Mouse (Mus musculus) limb, embryonic 14.5 days (tissue): ENCODE measurements around the gene Tmem82. TPM values are rescaled to one million over a fixed set of nuclear protein-coding genes. Genes with fewer than 3 reads are reported as not detected.

Experiments
- ATAC-seq: fragments of 200-750 bp; cut with Nextera tagmentation; 2 replicates; pipeline ENCODE4 v1.8.0; 2017; ENCODE audit warnings: low read depth, moderate number of reproducible peaks, moderate TSS enrichment; ENCODE audit not compliant: low FRiP score
- DNase-seq: peaks from one replicate; pipeline ENCODE4 v3.0.0-alpha.2; 2015; ENCODE audit warnings: low spot score
- H3K27ac ChIP-seq: fragments of 300-500 bp; sonication (generic); replicated peaks from 2 replicates; pipeline ENCODE4 v1.5.1; 2014; ENCODE audit warnings: low read depth, mild to moderate bottlenecking, low read length, moderate library complexity, mixed read lengths
- H3K27me3 ChIP-seq: fragments of 300-500 bp; sonication (generic); 2 replicates; pipeline ENCODE4 v1.6.1; 2014; ENCODE audit warnings: low read length, mixed read lengths; ENCODE audit not compliant: control insufficient read depth, insufficient read depth
- H3K36me3 ChIP-seq: fragments of 300-500 bp; sonication (generic); 2 replicates; pipeline ENCODE4 v1.6.1; 2014; ENCODE audit warnings: mild to moderate bottlenecking, low read length, moderate library complexity, mixed read lengths; ENCODE audit not compliant: control insufficient read depth, insufficient read depth
- H3K4me1 ChIP-seq: fragments of 300-500 bp; sonication (generic); 2 replicates; pipeline ENCODE4 v1.6.1; 2014; ENCODE audit warnings: antibody characterized with exemption, low read length, mixed read lengths; ENCODE audit not compliant: control insufficient read depth, insufficient read depth
- H3K4me2 ChIP-seq: fragments of 300-500 bp; sonication (generic); replicated peaks from 2 replicates; pipeline ENCODE4 v1.6.1; 2014; ENCODE audit warnings: low read depth, mild to moderate bottlenecking, low read length, moderate library complexity; ENCODE audit not compliant: severe bottlenecking
- H3K4me3 ChIP-seq: fragments of 300-500 bp; sonication (generic); replicated peaks from 2 replicates; pipeline ENCODE4 v1.5.1; 2014; ENCODE audit warnings: low read length
- H3K9ac ChIP-seq: fragments of 300-500 bp; sonication (generic); 2 replicates; pipeline ENCODE4 v1.6.1; 2014; ENCODE audit warnings: mild to moderate bottlenecking, low read depth, low read length, moderate library complexity; ENCODE audit not compliant: severe bottlenecking
- H3K9me3 ChIP-seq: fragments of 300-500 bp; sonication (generic); 2 replicates; pipeline ENCODE4 v1.6.1; 2016; ENCODE audit warnings: low read length; ENCODE audit not compliant: control insufficient read depth
- POLR2A ChIP-seq: fragments of 200-500 bp; IDR thresholded peaks from 2 replicates; pipeline ENCODE4 v1.8.0; 2012; ENCODE audit warnings: inconsistent platforms, mild to moderate bottlenecking, moderate library complexity, borderline replicate concordance; ENCODE audit not compliant: insufficient read depth, insufficient read length; ENCODE audit errors: extremely low read depth
- WGBS: fragments of 180-500 bp; shearing (Covaris S2); extraction: QIAGEN DNeasy Blood & Tissue Kit; methylation state at CpG from one replicate; pipeline ENCODE4 v1.1.7; 2014; 5-methylcytosine and 5-hydroxymethylcytosine counted together
- polyA plus RNA-seq, 2 experiments: library from polyadenylated mRNA; depleted of rRNA in 1 of 2; stranded (reverse) in 1 of 2; unstranded in 1 of 2; fragments of >200 nt; fragmentation: Nextera tagmentation in 1 of 2; extraction: Ambion mirVana in 1 of 2; gene quantifications; 2 replicates each; pipeline versions ENCODE4 v1.2.1 to v1.2.3; 2012 to 2014

Gene Tmem82
- polyA plus RNA-seq, 2 experiments = 0.49 TPM; not detected in 1

GRCm38 (mm10) chr4:141623037-141623436 is 4.6 kb upstream of the Tmem82 start:
- Histone ChIP-seq H3K4me2 (no peak overlapping the region), H3K4me1 (0 out of 2 replicates have a peak, but pooled peaks cover 3% of the 10 kb centered on the region), H3K9ac (no peak overlapping the region), H3K4me3 (no peak overlapping the region), H3K36me3 (peaks cover 31% of the 10 kb centered on the region), H3K27me3 (no peaks in the 10 kb centered on the region), H3K27ac (no peak overlapping the region), H3K9me3 (no peaks in the 10 kb centered on the region)
- DNase-seq (no peak), ATAC-seq (no peak)
- 79% methylated on average over 11 of the region's 11 CpGs for WGBS
- TF ChIP-seq POLR2A = no peak

GRCm38 (mm10) chr4:141622580-141622979 is 4.1 kb upstream of the Tmem82 start:
- DNase-seq = no peak
- Histone ChIP-seq H3K36me3 (peaks cover 26% of the 10 kb centered on the region), H3K9me3 (no peaks in the 10 kb centered on the region), H3K4me3 (no peak overlapping the region), H3K27me3 (no peaks in the 10 kb centered on the region), H3K4me2 (no peak overlapping the region), H3K9ac (no peak overlapping the region), H3K4me1 (0 out of 2 replicates have a peak, but pooled peaks cover 3% of the 10 kb centered on the region), H3K27ac (no peak overlapping the region)
- no peak for ATAC-seq
- WGBS = 82% methylated on average over 5 of the region's 5 CpGs
- no peak for TF ChIP-seq POLR2A

GRCm38 (mm10) chr4:141622091-141622490 is 3.7 kb upstream of the Tmem82 start:
- Histone ChIP-seq H3K4me1 (0 out of 2 replicates have a peak, but pooled peaks cover 6% of the 10 kb centered on the region), H3K27ac (no peak overlapping the region), H3K27me3 (no peaks in the 10 kb centered on the region), H3K4me3 (no peak overlapping the region), H3K9me3 (no peaks in the 10 kb centered on the region), H3K36me3 (peaks cover 22% of the 10 kb centered on the region), H3K9ac (no peak overlapping the region), H3K4me2 (no peak overlapping the region)
- 78% methylated on average over 8 of the region's 8 CpGs for WGBS
- DNase-seq (no peak), ATAC-seq (no peak)
- no peak for TF ChIP-seq POLR2A

GRCm38 (mm10) chr4:141621297-141621696 is 2.9 kb upstream of the Tmem82 start:
- Histone ChIP-seq H3K9me3 (no peaks in the 10 kb centered on the region), H3K27ac (no peak overlapping the region), H3K9ac (no peak overlapping the region), H3K4me3 (no peak overlapping the region), H3K36me3 (peaks cover 15% of the 10 kb centered on the region), H3K4me1 (0 out of 2 replicates have a peak, but pooled peaks cover 6% of the 10 kb centered on the region), H3K27me3 (no peaks in the 10 kb centered on the region), H3K4me2 (no peak overlapping the region)
- TF ChIP-seq POLR2A = no peak
- 84% methylated on average over 8 of the region's 8 CpGs for WGBS
- ATAC-seq (no peak), DNase-seq (no peak)

- no peak overlapping the region for H3K4me3 ChIP-seq
- H3K27ac ChIP-seq = no peak overlapping the region
- H3K4me1 ChIP-seq = 0 out of 2 replicates have a peak, but pooled peaks cover 6% of the 10 kb centered on the region
- H3K36me3 ChIP-seq = no peaks in the 10 kb centered on the region
- H3K9ac ChIP-seq = no peak overlapping the region
- TF ChIP-seq POLR2A = no peak
- H3K9me3 ChIP-seq = no peaks in the 10 kb centered on the region
- WGBS = 84% methylated on average over 9 of the region's 9 CpGs
- no peaks in the 10 kb centered on the region for H3K27me3 ChIP-seq
- DNase-seq = no peak
- H3K4me2 ChIP-seq = no peak overlapping the region
- no peak for ATAC-seq
Measured at GRCm38 (mm10) chr4:141619299-141619883, 958 bp upstream of the Tmem82 start.
